In the genomic region with DNA sequence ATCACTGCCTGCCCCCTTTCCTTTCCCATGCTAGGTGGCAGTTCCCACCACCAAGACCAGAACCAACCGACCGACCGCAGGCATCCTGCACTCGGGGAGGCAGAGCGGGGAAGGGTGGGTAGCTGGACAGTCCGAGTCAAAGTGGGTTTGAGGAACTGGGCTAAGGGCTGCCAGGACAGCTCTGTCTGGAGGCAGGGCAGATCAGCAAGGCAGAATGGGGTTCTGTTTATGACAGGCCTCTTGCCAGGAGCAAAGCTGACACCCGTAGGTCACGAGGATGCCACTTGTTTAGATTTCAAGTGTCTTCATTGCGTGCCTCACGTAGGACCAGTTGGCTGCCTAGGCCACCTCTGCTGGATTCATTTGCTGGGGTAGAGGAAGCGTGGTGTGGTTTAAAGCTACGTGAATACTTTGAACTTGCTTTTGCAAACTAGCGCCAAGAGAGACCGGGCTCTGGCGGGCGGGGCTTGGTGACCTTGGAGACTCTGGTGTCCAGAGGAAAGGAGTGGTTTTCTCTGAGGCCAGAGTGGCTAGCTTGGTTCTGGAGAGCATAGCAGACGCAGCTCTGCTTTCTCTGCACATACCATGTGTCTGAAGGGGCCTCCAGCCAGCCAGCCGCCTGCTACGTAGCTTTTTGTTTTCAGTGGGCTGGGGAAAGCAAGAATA, we compare ENCODE assay signal across 8 mouse cellular contexts. TPM values are rescaled to one million over a fixed set of nuclear protein-coding genes. Genes with fewer than 3 reads are reported as not detected.
DNase-seq lines count a peak whose midpoint lies in the region; ATAC-seq and TF ChIP-seq lines count a peak whose summit lies in the region.

No protein-coding gene starts in this region.

- H3ac ChIP-seq in myocyte (ENCODE audit: control insufficient read depth, insufficient read length), result no peak overlapping the region

- no peak for DNase-seq in midbrain, embryonic 10.5 days (ENCODE audit: low spot score)
- DNase-seq in midbrain, embryonic 11.5 days (ENCODE audit: low spot score, missing footprints), result no peak
- DNase-seq in hindbrain, embryonic 10.5 days (ENCODE audit: low spot score), result peak; percentile 38
- DNase-seq in right cerebral cortex, postnatal 4 days, result no peak
- no peak for DNase-seq in spleen, adult 12 weeks (ENCODE audit: low spot score)

- no peak overlapping the region for H3K4me2 ChIP-seq in midbrain, embryonic 11.5 days
- H3K4me2 ChIP-seq in forebrain, embryonic 16.5 days (ENCODE audit: low read length), result no peak overlapping the region
- H3K4me2 ChIP-seq in limb, embryonic 13.5 days (replicated peaks), result peak overlapping the region; percentile 31
- peak overlapping the region; percentile 52 for H3K4me2 ChIP-seq in myocyte (ENCODE audit: low read depth)

- H3K9me3 ChIP-seq in midbrain, embryonic 10.5 days (replicated peaks), result no peaks in the 10 kb centered on the region
- no peaks in the 10 kb centered on the region for H3K9me3 ChIP-seq in midbrain, embryonic 11.5 days (ENCODE audit: control insufficient read depth, low read length)
- H3K9me3 ChIP-seq in forebrain, embryonic 16.5 days (ENCODE audit: control insufficient read depth, low read length), result no peaks in the 10 kb centered on the region
- H3K9me3 ChIP-seq in hindbrain, embryonic 10.5 days, result no peaks in the 10 kb centered on the region
- H3K9me3 ChIP-seq in limb, embryonic 13.5 days, result no peaks in the 10 kb centered on the region

- peaks cover 65% of the 10 kb centered on the region for H3K4me1 ChIP-seq in midbrain, embryonic 10.5 days
- peaks cover 24% of the 10 kb centered on the region for H3K4me1 ChIP-seq in midbrain, embryonic 11.5 days (ENCODE audit: control insufficient read depth, insufficient read depth, low read length)
- H3K4me1 ChIP-seq in forebrain, embryonic 16.5 days (replicated peaks; ENCODE audit: control insufficient read depth, insufficient read depth, low read length), result peaks cover 45% of the 10 kb centered on the region
- peaks cover 71% of the 10 kb centered on the region for H3K4me1 ChIP-seq in hindbrain, embryonic 10.5 days (replicated peaks)
- peaks cover 91% of the 10 kb centered on the region for H3K4me1 ChIP-seq in limb, embryonic 13.5 days

- H3K79me2 ChIP-seq in myocyte (ENCODE audit: control insufficient read depth, insufficient read depth), result peaks cover 13% of the 10 kb centered on the region

- peak overlapping the region; percentile 68 for H3K27ac ChIP-seq in midbrain, embryonic 10.5 days (replicated peaks)
- no peak overlapping the region for H3K27ac ChIP-seq in midbrain, embryonic 11.5 days (ENCODE audit: low read depth, low read length)
- peak overlapping the region; percentile 45; the same call in 1 of the 2 replicates for H3K27ac ChIP-seq in forebrain, embryonic 16.5 days (ENCODE audit: low read length)
- peak overlapping the region; percentile 77 for H3K27ac ChIP-seq in hindbrain, embryonic 10.5 days
- H3K27ac ChIP-seq in limb, embryonic 13.5 days, result peak overlapping the region; percentile 82

- no peaks in the 10 kb centered on the region for H3K27me3 ChIP-seq in midbrain, embryonic 10.5 days (ENCODE audit: low read depth, poor library complexity, severe bottlenecking)
- H3K27me3 ChIP-seq in midbrain, embryonic 11.5 days (ENCODE audit: control insufficient read depth, insufficient read depth, low read length), result no peaks in the 10 kb centered on the region
- H3K27me3 ChIP-seq in forebrain, embryonic 16.5 days (replicated peaks; ENCODE audit: control insufficient read depth, insufficient read depth, low read length), result no peaks in the 10 kb centered on the region
- no peaks in the 10 kb centered on the region for H3K27me3 ChIP-seq in hindbrain, embryonic 10.5 days (ENCODE audit: insufficient read depth, poor library complexity, severe bottlenecking)
- H3K27me3 ChIP-seq in limb, embryonic 13.5 days, result no peaks in the 10 kb centered on the region
- no peaks in the 10 kb centered on the region for H3K27me3 ChIP-seq in myocyte (ENCODE audit: control insufficient read depth, insufficient read depth, insufficient read length)

- TF ChIP-seq POLR2A in myocyte (IDR thresholded peaks at IDR 0.05; ENCODE audit: insufficient read length, low read depth), result no peak

- H3K9ac ChIP-seq in midbrain, embryonic 11.5 days (ENCODE audit: low read length), result no peak overlapping the region; the same call in 1 of the 2 replicates
- no peak overlapping the region; the same call in 1 of the 2 replicates for H3K9ac ChIP-seq in forebrain, embryonic 16.5 days (replicated peaks; ENCODE audit: low read depth, low read length)
- H3K9ac ChIP-seq in limb, embryonic 13.5 days, result peak overlapping the region; percentile 45; the same call in 1 of the 2 replicates

- H3K36me3 ChIP-seq in midbrain, embryonic 10.5 days, result peaks cover 56% of the 10 kb centered on the region
- no peaks in the 10 kb centered on the region for H3K36me3 ChIP-seq in midbrain, embryonic 11.5 days (ENCODE audit: control insufficient read depth, insufficient read depth, low read length)
- no peaks in the 10 kb centered on the region for H3K36me3 ChIP-seq in forebrain, embryonic 16.5 days (ENCODE audit: control insufficient read depth, insufficient read depth)
- peaks cover 45% of the 10 kb centered on the region for H3K36me3 ChIP-seq in hindbrain, embryonic 10.5 days
- peaks cover 41% of the 10 kb centered on the region for H3K36me3 ChIP-seq in limb, embryonic 13.5 days
- no peaks in the 10 kb centered on the region for H3K36me3 ChIP-seq in myocyte (ENCODE audit: control insufficient read depth, insufficient read depth)

- no peak for ATAC-seq in midbrain, embryonic 11.5 days (ENCODE audit: low FRiP score)
- peak; percentile 34; the same call in 1 of the 2 replicates for ATAC-seq in forebrain, embryonic 16.5 days
- ATAC-seq in limb, embryonic 13.5 days (ENCODE audit: low FRiP score, low read depth), result no peak

- WGBS in midbrain, embryonic 10.5 days, result 85% methylated on average over 19 of the region's 19 CpGs
- WGBS in midbrain, embryonic 11.5 days, result 72% methylated on average over 19 of the region's 19 CpGs
- WGBS in forebrain, embryonic 16.5 days, result 56% methylated on average over 19 of the region's 19 CpGs
- 70% methylated on average over 19 of the region's 19 CpGs for WGBS in hindbrain, embryonic 10.5 days
- WGBS in limb, embryonic 13.5 days, result 46% methylated on average over 19 of the region's 19 CpGs

- H3K4me3 ChIP-seq in midbrain, embryonic 10.5 days, result no peak overlapping the region
- H3K4me3 ChIP-seq in midbrain, embryonic 11.5 days (ENCODE audit: low read depth, low read length), result no peak overlapping the region
- no peak overlapping the region for H3K4me3 ChIP-seq in forebrain, embryonic 16.5 days (replicated peaks; ENCODE audit: low read length)
- H3K4me3 ChIP-seq in hindbrain, embryonic 10.5 days, result no peak overlapping the region
- H3K4me3 ChIP-seq in limb, embryonic 13.5 days, result no peak overlapping the region
- no peak overlapping the region for H3K4me3 ChIP-seq in myocyte

TF ChIP-seq in myocyte, 11 proteins besides CTCF, POLR2A, EP300 and RAD21:
- TF ChIP-seq MAX (IDR thresholded peaks at IDR 0.05; ENCODE audit: low read depth), result no peak
- no peak for TF ChIP-seq REST (IDR thresholded peaks at IDR 0.05; ENCODE audit: insufficient read depth, insufficient read length)
- no peak for TF ChIP-seq MYOD1 (IDR thresholded peaks at IDR 0.05; ENCODE audit: control insufficient read depth in 1 of 3, insufficient read length in 2 of 3, low read depth in 2 of 3)
- TF ChIP-seq SRF (IDR thresholded peaks at IDR 0.05; ENCODE audit: control insufficient read depth, insufficient read length, low read depth), result no peak
- no peak for TF ChIP-seq TCF3 (IDR thresholded peaks at IDR 0.05; ENCODE audit: insufficient read length, low read depth)
- no peak for TF ChIP-seq POLR2AphosphoS2 (IDR thresholded peaks at IDR 0.05; ENCODE audit: insufficient read length, low read depth)
- no peak for TF ChIP-seq CEBPB (IDR thresholded peaks at IDR 0.05; ENCODE audit: insufficient read depth, poor library complexity, severe bottlenecking)
- TF ChIP-seq MYOG (IDR thresholded peaks at IDR 0.05; ENCODE audit: control insufficient read depth in 1 of 3, insufficient read depth in 1 of 3, insufficient read length in 2 of 3, low read depth in 2 of 3), result no peak

RNA-seq across cellular contexts. Expression of gene Cyp17a1, which starts 31.4 kb away (rescaled TPM):
- polyA plus RNA-seq in midbrain, embryonic 10.5 days (2016; fragmentation: Nextera tagmentation; extraction: Ambion mirVana), result not detected in 2 replicates
- not detected in 2 replicates for polyA plus RNA-seq in midbrain, embryonic 11.5 days (2014; fragmentation: Nextera tagmentation; extraction: Ambion mirVana)
- 0.33 TPM in 1 of 2 replicates, not detected in the other for polyA plus RNA-seq in forebrain, embryonic 16.5 days (2015; fragmentation: Nextera tagmentation; extraction: Ambion mirVana)
- not detected in 2 replicates for polyA plus RNA-seq in hindbrain, embryonic 10.5 days (2016; fragmentation: Nextera tagmentation; extraction: Ambion mirVana)
- polyA plus RNA-seq in limb, embryonic 13.5 days (2015; fragmentation: Nextera tagmentation; extraction: Ambion mirVana), result 0.05 TPM in 1 of 2 replicates, not detected in the other
- not detected for polyA plus RNA-seq in myocyte (2012; fragmentation: generic; extraction: Trizol)

RNA-seq across cellular contexts. Expression of gene Wbp1l, which starts 42.7 kb away (rescaled TPM):
- 45.7 and 51.8 TPM in 2 replicates for polyA plus RNA-seq in midbrain, embryonic 10.5 days (2016; fragmentation: Nextera tagmentation; extraction: Ambion mirVana)
- polyA plus RNA-seq in midbrain, embryonic 11.5 days (2014; fragmentation: Nextera tagmentation; extraction: Ambion mirVana), result 29.0 and 30.3 TPM in 2 replicates
- polyA plus RNA-seq in forebrain, embryonic 16.5 days (2015; fragmentation: Nextera tagmentation; extraction: Ambion mirVana), result 39.1 and 41.3 TPM in 2 replicates
- polyA plus RNA-seq in hindbrain, embryonic 10.5 days (2016; fragmentation: Nextera tagmentation; extraction: Ambion mirVana), result 48.2 and 54.4 TPM in 2 replicates
- 47.7 and 49.9 TPM in 2 replicates for polyA plus RNA-seq in limb, embryonic 13.5 days (2015; fragmentation: Nextera tagmentation; extraction: Ambion mirVana)
- polyA plus RNA-seq in myocyte (2012; fragmentation: generic; extraction: Trizol), result 39.8 TPM

RNA-seq across cellular contexts. Expression of gene Borcs7, which starts 48.2 kb away (rescaled TPM):
- polyA plus RNA-seq in midbrain, embryonic 10.5 days (2016; fragmentation: Nextera tagmentation; extraction: Ambion mirVana), result 14.2 and 17.4 TPM in 2 replicates
- polyA plus RNA-seq in midbrain, embryonic 11.5 days (2014; fragmentation: Nextera tagmentation; extraction: Ambion mirVana), result 15.3 and 16.2 TPM in 2 replicates
- polyA plus RNA-seq in forebrain, embryonic 16.5 days (2015; fragmentation: Nextera tagmentation; extraction: Ambion mirVana), result 12.2 and 14.0 TPM in 2 replicates
- polyA plus RNA-seq in hindbrain, embryonic 10.5 days (2016; fragmentation: Nextera tagmentation; extraction: Ambion mirVana), result 14.4 and 15.7 TPM in 2 replicates
- polyA plus RNA-seq in limb, embryonic 13.5 days (2015; fragmentation: Nextera tagmentation; extraction: Ambion mirVana), result 15.7 and 18.1 TPM in 2 replicates
- 5.3 TPM for polyA plus RNA-seq in myocyte (2012; fragmentation: generic; extraction: Trizol)

Comparison
In these comparisons a context has a peak if more than half of its experiments do, and no peak if none do; other contexts are left out.
1. H3K4me2 ChIP-seq: peak in limb, embryonic 13.5 days (single experiment) and myocyte (single experiment); none in midbrain, embryonic 11.5 days (single experiment) and forebrain, embryonic 16.5 days (single experiment).